Mouse (Mus musculus) mouse embryonic stem cell (cell line): Measurements from ENCODE around the gene Igfbpl1.

Source experiments
- in situ Hi-C, 2 experiments: fragments of 300-500 bp; cut with MboI; formaldehyde crosslinking; loops; 1 replicate in 1 of 2; 3 replicates in 1 of 2; pipeline ENCODE4 v1.14.3; 2019 to 2020; ENCODE audit warnings: low sequenced_read_pairs in 2 of 2, low pct_unique_long_range_greater_than_20kb in 1 of 2, mixed read lengths in 1 of 2; ENCODE audit not compliant: unreplicated experiment in 1 of 2

Igfbpl1 gene

DNA sequence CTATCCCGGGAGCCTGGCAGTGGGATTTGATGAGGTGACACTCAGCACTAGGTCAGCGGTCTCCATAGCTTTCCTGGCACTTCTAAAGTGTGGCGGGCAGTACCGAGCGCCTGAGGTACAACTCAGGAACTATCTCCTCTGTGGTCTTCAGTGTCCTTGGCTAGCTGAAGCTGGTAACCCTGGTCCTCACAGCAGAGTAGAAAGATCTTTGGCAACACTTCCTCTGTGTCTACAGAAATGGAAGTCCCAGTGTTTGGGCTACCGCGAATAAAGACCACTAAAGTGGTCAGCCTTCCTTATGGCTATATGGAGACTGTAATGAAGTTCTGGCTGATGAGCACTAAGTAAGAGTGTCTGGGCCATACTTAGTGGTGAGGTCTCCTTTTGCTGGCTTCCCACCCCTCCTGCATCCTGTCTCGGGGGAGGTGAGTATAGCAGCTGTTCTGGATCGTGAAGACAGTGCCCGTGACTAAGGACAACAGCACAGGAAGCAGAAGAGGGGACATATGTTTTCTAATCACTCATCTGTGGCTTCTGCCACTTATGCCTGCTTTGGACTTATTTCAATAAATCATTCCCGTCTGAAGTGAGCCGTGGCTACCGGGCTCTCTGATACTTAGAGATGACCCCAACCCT lies 38.2 kb downstream of the Igfbpl1 start:
- in situ Hi-C loops = loop anchor here in 1 of 2 experiments (25.0 kb wide), 1 partner anchor 376 kb away; the partner anchor contains the start of gene Slc25a51

DNA sequence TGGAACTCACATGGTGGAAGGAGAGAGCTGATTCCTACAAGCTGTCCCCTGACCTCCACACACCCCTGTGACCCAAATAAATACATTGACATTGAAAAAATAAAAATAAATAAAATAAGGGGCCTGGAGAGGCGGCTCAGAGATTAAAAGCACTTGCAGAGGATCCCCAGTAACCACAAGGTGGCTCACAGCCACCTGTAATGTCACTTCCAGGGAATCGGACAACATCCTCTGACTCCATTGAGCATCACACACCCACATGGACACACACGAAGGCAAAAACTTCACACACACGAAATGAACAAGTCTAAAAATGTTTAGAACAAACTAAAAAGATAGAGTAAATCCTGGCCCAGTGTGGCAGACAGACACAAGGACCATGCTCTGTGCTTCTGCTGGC lies 40.0 kb downstream of the Igfbpl1 start:
- in situ Hi-C loops = loop anchor here in 1 of 2 experiments (25.0 kb wide), 1 partner anchor 374 kb away; the partner anchor contains the start of gene Slc25a51

DNA sequence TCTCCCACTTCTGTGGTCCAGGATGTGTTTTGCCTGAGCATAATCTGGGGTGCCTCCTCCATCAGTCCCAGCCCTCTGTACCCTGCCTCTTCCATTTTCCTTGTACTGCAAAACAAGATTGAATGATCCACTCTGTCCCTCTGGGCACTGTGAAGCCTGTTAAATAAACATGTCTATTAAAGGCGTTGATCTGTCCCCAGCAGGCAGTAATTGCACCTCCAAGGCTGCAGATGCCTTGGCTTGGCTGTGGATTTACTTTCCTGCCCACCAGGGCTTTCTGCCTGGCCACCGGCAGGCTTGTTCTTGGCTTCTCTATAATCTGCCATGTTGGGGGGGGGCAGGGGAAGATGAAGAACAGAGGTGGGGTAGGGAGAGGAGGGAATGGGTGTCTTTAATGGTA lies 40.8 kb downstream of the Igfbpl1 start:
- in situ Hi-C loops = loop anchor here in 1 of 2 experiments (25.0 kb wide), 1 partner anchor 374 kb away; the partner anchor contains the start of gene Slc25a51

DNA sequence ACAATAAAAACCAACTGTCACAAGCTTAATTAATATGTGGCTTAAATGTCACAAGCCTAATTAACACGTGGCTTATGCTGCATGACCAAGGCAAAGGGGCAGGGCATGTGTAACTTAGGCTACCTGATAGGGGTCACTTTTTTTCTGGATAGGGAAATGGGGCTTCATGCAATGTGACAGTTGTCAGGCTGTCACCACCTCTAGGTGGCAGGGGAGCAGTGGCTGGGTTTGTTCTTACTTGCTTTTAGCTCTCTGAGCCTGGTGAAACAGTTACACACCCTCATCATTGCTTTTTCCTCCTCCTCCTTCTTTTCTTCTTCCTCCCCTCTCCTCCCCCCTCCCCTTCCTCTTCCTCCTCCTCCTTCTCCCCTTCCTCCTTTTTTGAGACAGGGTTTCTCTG lies 43.1 kb downstream of the Igfbpl1 start:
- in situ Hi-C loops = loop anchor here in 1 of 2 experiments (25.0 kb wide), 1 partner anchor 371 kb away; the partner anchor contains the start of gene Slc25a51

DNA sequence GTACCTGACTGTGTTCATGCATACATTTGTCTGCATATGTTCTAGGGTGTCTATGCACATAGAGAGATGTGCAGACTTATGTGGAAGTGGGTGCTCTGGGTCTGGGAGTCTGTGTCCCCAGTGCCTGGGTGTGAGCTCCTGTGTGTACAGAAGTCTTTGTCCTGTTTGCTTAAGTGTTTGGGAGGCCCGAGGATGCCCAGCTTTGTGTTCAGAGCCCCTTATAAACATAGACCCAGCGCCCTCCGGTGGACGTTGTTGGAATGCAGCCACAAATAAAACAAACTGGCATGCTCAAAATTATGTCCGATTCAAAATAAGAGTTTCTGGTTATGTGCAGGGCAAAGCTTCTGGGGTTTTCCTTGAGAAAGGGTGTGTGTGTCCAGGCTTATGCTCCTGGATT lies 55.1 kb downstream of the Igfbpl1 start:
- in situ Hi-C loops = no loop called here

DNA sequence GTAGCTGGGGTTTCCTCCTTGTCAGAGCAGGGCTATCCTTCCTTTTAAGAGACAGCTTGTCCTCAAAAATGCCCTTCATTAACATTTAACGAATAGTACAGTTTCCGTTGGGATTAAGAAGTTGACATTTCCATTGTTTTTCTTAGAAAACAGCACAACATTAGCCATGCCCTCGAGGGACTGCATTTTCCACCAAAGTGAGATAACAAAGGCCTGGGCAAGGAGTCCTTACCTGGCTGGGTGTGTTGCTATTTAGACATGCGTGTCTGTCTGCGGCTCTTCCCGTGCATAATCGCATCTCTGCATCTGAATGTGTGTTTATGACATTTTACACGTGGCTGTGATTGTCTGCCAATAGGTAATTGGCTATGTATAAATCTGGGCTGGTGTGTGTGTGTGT lies 55.5 kb downstream of the Igfbpl1 start:
- in situ Hi-C loops = no loop called here

DNA sequence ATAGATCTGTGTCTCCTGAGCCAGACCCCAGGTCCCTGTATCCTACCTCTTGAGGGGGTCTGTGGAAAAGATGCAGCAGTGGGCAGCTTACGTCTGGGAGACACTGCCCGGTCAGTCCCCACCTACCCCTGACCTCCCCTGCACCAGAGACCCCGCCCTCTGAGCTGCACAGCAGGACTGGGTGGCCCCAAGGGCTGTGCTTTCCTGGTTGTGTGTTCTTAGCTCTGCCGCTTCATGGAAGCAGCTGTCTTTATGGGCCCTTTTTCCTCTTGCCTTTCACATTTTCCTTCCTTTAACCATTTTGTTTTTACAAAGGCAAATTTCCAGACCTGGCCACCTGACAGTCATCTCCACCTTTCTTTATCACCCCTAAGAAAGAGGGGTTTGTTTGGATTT lies 56.1 kb downstream of the Igfbpl1 start:
- in situ Hi-C loops = no loop called here

DNA sequence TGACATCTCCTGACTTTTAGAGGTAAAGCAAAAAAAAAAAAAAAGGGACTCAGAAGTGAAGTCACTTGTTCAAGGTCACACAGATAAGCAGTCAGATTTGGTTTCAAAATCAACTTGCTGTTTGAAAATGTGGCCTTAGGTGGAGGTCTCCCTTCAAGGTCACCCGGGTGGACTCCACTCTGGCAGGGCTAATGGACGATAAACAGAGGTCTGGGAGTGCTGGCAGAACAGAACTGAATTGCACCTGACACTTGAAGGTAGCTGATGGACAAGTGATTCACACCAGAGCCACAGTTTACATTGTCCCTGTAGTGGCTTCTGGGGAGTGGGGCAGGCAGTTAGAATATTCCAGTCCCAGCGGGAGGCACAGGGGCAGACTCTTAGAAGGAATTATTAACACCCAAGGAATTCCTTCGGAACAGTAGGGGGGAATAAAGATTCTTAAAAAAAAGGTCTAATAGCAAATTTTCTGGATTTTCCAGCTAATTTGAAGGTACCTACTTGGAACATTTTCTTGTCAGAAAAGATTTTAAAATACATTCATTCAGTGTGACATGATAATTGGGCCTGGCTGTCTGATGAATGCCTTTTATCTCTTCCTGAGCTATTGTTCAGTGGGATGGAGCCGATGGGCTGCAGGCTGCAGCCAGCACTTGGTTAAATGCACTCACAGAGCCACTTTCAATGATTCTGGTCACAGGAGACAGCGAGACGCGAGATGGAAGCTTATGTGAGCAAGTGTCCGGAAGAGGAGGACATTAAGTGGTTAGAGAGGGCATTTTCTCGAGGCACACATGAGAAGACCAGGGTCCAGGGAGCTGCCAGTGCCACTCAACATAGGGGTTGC lies 56.7 kb downstream of the Igfbpl1 start:
- in situ Hi-C loops = loop anchor here in 1 of 2 experiments (10.0 kb wide), 1 partner anchor 115 kb away; no protein-coding TSS in a partner anchor

DNA sequence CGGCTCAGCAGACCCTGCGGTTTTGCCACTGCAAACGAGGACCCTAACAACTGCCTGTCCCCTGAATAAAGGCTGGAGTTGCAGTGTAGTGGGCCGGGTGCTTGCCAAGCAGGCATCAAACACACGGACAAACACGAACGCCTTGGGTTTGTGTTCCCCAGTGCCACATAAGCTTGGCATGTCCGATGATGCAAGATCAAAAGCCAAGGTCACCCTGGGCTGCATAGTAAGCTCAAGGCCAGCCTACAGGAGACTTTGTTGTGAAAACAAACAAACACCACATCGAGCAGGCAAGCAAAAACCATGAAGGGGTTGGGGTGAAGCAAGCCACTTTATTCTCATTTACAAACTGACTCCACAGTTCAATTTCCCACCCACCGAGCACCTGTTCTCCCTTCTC lies 57.6 kb downstream of the Igfbpl1 start:
- in situ Hi-C loops = loop anchor here in 1 of 2 experiments (10.0 kb wide), 1 partner anchor 114 kb away; no protein-coding TSS in a partner anchor

DNA sequence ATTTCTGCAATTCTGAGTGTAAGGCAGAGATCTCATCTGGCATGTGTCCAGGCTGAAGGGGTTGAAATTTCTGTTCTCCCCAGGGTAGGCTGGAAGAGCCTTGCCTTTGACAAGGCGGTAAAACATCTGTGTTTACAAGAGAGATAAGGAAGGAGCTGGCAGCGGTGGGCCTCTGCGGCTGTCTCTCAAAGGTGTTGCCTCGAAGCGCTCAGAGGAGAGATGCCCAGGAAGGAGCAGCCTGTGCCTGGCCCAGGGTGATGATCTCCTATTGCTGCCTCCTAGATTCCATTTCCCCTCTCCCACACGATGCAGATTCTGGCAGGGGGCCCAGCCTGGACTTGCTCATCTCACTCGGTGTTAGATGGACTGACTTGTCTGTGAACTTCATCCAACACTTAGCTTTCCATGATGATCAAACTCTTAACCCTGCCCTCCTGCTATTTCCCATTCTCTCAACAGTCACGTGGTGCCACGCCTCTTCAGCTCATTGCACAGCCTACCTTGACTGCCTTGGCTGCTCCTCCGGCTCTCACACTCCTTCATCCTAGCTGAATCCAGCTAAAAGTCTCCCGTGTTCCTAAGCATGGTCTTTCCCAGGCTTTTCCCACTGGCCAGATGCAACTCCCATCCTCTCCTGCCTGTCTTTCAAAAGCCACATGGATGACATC lies 58.7 kb downstream of the Igfbpl1 start:
- in situ Hi-C loops = loop anchor here in 1 of 2 experiments (10.0 kb wide), 1 partner anchor 113 kb away; no protein-coding TSS in a partner anchor

DNA sequence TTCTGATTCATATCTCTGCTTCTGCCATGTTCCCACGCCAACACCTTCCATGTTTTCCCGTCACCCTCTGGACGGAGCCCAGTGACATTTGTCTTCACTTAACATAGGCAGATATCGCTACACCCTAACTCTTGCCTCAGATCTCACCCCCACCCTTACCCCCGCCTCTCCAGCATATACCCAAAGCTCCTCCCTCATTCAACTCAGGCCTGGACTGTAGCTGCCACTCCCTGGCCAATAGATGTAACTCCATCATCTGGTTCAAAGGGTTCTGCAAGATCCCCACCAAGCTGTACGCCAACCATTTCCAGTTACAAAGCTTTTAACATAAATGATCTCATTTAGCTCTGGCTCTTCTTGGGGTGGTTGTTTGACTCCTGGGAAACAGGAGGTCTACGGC lies 59.9 kb downstream of the Igfbpl1 start:
- in situ Hi-C loops = loop anchor here in 1 of 2 experiments (10.0 kb wide), 1 partner anchor 112 kb away; no protein-coding TSS in a partner anchor

DNA sequence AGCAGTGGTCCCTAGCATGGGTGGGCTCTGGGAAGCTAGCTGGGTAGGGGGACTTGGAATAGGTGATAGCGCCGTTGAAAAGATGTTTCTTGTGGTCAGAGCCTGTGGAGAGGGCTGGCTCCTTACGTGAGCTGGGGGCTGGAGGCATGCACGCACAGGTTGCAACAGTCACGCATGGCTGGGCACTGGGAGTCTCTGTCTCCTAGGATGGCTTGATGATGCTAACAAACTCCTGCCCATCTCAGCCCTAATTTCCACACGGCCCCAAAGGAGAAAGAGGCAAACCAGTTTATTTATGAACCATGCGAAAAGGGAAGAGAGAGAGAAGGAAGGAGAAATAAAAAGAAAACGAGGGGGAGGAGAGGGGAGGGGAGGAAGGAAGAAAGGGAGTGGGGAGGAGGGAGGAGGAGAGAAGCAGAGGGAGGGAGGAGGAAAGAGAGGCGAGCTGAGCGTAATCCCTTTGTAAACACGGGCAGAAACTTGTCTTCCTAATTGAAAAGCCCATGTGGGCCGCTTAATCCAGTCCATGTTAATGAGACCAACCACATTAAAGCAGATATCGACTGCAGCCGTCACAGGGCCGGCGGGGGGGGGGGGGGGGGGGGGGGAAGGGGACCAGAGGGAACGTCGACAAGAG lies 61.0 kb downstream of the Igfbpl1 start:
- in situ Hi-C loops = loop anchor here in 1 of 2 experiments (10.0 kb wide), 1 partner anchor 111 kb away; no protein-coding TSS in a partner anchor

DNA sequence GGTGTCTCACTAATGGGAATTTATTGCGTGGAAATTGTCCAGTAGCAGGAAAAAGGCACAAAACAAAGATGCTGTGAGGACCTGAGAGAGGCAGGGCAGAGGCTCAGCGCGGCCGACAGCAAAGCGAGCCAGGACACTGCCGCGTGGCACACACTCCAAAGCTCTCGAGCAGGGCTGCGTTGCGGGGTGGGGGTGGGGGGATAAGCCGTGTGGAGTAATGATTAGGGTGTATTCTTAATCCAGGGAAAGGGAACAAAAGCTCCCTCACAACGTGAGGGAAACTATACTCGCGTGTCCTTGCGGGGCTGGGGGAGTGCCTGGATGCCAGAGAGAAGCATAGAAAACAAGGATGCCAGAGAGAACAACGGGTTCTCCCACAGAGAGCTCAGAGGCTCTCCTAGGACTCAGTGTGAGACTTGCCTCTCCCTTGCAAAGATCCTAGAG lies 61.6 kb downstream of the Igfbpl1 start:
- in situ Hi-C loops = loop anchor here in 1 of 2 experiments (10.0 kb wide), 1 partner anchor 110 kb away; no protein-coding TSS in a partner anchor

DNA sequence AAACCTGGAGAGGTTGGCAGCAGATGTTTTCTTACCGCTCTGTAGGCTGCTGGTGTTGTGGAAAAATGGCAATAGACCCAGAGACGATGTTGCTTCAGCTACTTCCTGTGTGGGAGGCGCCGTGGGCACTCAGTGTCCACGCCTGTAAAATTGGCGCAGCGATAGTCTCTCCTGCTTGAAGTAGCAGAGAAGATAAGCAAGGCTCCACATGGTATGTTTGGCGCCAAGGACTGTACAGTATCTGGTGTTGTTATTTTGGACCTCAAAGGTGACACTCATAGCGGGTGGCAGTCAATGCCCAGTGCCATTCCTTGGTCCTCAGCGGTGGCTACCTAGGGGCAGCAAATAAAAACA lies 62.6 kb downstream of the Igfbpl1 start:
- in situ Hi-C loops = loop anchor here in 1 of 2 experiments (10.0 kb wide), 1 partner anchor 109 kb away; no protein-coding TSS in a partner anchor

DNA sequence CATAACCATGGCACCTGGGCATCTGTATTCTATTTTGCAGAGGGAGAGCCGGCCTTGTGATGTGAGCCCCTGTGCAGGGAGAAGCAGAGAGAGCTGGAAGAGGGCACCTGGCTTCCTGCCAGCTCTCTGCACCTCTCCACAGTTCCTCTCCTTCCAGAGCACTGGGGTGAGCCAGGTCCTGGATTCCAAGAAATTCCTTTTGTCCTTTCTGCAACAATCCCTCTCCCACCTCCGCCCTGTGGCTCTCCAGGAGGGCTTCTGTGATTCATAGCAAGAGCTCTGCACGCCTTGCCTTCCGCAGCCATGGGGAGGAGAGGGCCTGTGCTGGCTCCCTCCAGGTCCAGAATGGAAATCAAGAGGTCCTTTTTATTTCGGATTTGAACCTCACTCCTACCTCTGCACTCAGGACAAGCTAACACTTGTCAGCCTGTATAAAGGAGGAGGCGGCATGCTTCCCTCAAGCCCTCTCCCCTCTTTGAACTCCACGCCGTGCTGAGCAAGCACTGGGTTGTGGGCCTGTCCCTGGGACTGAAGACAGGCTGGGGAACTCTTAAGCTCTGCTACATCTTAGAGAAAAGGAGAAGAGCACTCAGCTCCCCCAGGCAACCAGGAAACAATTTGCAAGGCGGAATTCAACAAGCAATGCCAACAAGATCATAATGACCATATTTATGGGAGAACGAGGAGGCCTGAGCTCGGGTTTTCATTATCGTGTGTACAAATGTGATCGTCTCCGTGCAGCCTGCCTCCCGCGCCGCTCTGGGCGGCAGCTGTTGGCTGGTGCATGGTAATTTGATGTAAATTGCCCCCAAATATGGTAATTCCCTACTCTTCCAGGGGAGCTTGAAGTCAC lies 63.2 kb downstream of the Igfbpl1 start:
- in situ Hi-C loops = loop anchor here in 1 of 2 experiments (10.0 kb wide), 1 partner anchor 109 kb away; no protein-coding TSS in a partner anchor

DNA sequence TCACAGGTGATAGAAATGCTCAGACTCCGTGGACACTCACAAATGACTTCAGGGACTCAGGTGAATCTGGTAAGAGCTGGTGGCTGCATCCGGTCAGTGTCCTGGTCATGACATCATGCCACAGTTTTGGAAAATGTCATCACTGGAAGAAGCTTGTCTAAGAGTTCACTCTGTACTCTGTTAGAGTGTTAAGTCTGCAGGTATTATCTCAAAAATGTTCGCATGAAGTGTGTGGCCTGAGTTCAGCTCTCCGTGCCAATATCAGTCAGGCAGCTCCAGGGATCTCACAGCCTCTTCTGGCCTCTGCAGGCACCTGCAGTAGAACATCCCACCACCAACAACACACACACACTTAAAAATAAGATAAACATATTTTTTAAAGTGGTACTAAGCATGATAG lies 64.1 kb downstream of the Igfbpl1 start:
- in situ Hi-C loops = loop anchor here in 1 of 2 experiments (10.0 kb wide), 1 partner anchor 108 kb away; no protein-coding TSS in a partner anchor
